ENCODE assay signal across 20 mouse cellular contexts in the genomic region with DNA sequence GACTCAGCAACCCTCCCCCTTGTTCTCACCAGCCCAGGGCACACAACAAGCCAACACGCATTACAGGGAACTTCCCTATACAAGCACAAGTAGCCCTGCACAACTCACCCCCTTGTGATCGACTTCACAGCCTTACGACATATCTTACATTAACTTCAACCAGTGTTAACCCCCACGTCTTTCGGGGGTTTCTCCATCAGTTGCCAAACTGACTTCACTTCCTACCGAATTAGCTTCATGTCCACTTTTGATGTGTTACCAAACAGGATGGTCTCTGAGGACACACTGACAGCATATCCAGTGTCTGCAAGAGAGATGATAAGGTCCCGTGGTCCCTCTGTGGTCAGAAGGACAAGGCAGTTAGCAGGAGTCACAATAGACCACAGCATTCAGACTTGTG. TPM values are rescaled to one million over a fixed set of nuclear protein-coding genes. Genes with fewer than 3 reads are reported as not detected.
DNase-seq lines count a peak whose midpoint lies in the region; ATAC-seq and TF ChIP-seq lines count a peak whose summit lies in the region.
"Had no signal": no experiment of that assay in that cellular context is flagged by ENCODE, and none has a peak within 500 bp of the region (broad histone marks: within the 10 kb centered on the region; RNA-seq: fewer than 3 reads in every experiment).

No protein-coding gene starts in this region.

- no peaks in the 10 kb centered on the region for H3K9me3 ChIP-seq in G1E (replicated peaks)
- no peaks in the 10 kb centered on the region for H3K9me3 ChIP-seq in liver, embryonic 12.5 days (replicated peaks)
- H3K9me3 ChIP-seq: limb, embryonic 13.5 days; midbrain, embryonic 15.5 days had no signal

- DNase-seq in G1E (ENCODE audit: low spot score), result peak; percentile 39
- DNase-seq in urinary bladder, postnatal 4 days (ENCODE audit: low spot score in 2 of 2), result no peak
- no peak for DNase-seq in urinary bladder, postnatal 36 days (ENCODE audit: low spot score in 2 of 2)
- no peak for DNase-seq in left cerebral cortex, adult 2 months (ENCODE audit: extremely low spot score in 1 of 2, low spot score in 2 of 2)
- DNase-seq: adrenal gland, adult 8-10 months; cerebellum, adult 11 months; gastrocnemius, postnatal 14 days; kidney, postnatal 10 days; thymus, postnatal 25 days had no signal

- H3K9ac ChIP-seq in liver, embryonic 12.5 days, result no peak overlapping the region
- H3K9ac ChIP-seq: limb, embryonic 13.5 days; midbrain, embryonic 15.5 days had no signal

- no peak for TF ChIP-seq POLR2A in bone marrow macrophage, adult 2 months (IDR thresholded peaks at IDR 0.05; ENCODE audit: borderline replicate concordance, low read depth, low read length)

- intact Hi-C loops in left cerebral cortex, adult 2 months (cut with DNase I), result no loop called here

- no peaks in the 10 kb centered on the region for H3K79me2 ChIP-seq in macrophage (ENCODE audit: inconsistent target)

- H3K4me3 ChIP-seq in G1E (ENCODE audit: low read depth, low read length) (no peak overlapping the region; the same call in 1 of the 2 replicates), macrophage (ENCODE audit: inconsistent target) (no peak overlapping the region)
- H3K4me3 ChIP-seq in bone marrow macrophage, adult 2 months (ENCODE audit: insufficient read depth, low read length), result peak overlapping the region; percentile 31
- H3K4me3 ChIP-seq in liver, embryonic 12.5 days, result no peak overlapping the region
- no peak overlapping the region for H3K4me3 ChIP-seq in left cerebral cortex, adult 2 months
- H3K4me3 ChIP-seq: limb, embryonic 13.5 days; midbrain, embryonic 15.5 days had no signal

- 18% methylated on average over 7 of the region's 7 CpGs for WGBS in liver, embryonic 12.5 days (ENCODE audit: insufficient replicate concordance)
- whole genome bisulfite sequencing in macrophage (ENCODE audit: missing documents), result 0% methylated on average over 7 of the region's 7 CpGs

- peak overlapping the region; percentile 90 for H3K27ac ChIP-seq in bone marrow macrophage, adult 2 months (ENCODE audit: insufficient read depth, low read depth, low read length)
- H3K27ac ChIP-seq in liver, embryonic 12.5 days, result peak overlapping the region; percentile 76
- peak overlapping the region; percentile 95 for H3K27ac ChIP-seq in macrophage
- no peak overlapping the region for H3K27ac ChIP-seq in left cerebral cortex, adult 2 months
- H3K27ac ChIP-seq: limb, embryonic 13.5 days; midbrain, embryonic 15.5 days had no signal

- H3K36me3 ChIP-seq in G1E (replicated peaks), result no peaks in the 10 kb centered on the region
- H3K36me3 ChIP-seq in liver, embryonic 12.5 days, result no peaks in the 10 kb centered on the region
- no peaks in the 10 kb centered on the region for H3K36me3 ChIP-seq in macrophage (ENCODE audit: inconsistent target)
- H3K36me3 ChIP-seq: limb, embryonic 13.5 days; midbrain, embryonic 15.5 days had no signal

- peaks cover 42% of the 10 kb centered on the region for H3K4me1 ChIP-seq in G1E (ENCODE audit: insufficient read depth, low read depth, low read length)
- H3K4me1 ChIP-seq in bone marrow macrophage, adult 2 months (ENCODE audit: control insufficient read depth, insufficient read depth, low read length), result peaks cover 40% of the 10 kb centered on the region
- peaks cover 31% of the 10 kb centered on the region for H3K4me1 ChIP-seq in liver, embryonic 12.5 days
- H3K4me1 ChIP-seq: limb, embryonic 13.5 days; midbrain, embryonic 15.5 days had no signal

- H3K27me3 ChIP-seq in G1E (ENCODE audit: insufficient read depth, low read length), result peaks cover 8% of the 10 kb centered on the region; the same call in 1 of the 2 replicates
- no peaks in the 10 kb centered on the region for H3K27me3 ChIP-seq in liver, embryonic 12.5 days (replicated peaks)
- H3K27me3 ChIP-seq: limb, embryonic 13.5 days; midbrain, embryonic 15.5 days had no signal

- peak overlapping the region; percentile 66 for H3K4me2 ChIP-seq in liver, embryonic 12.5 days
- H3K4me2 ChIP-seq: limb, embryonic 13.5 days; midbrain, embryonic 15.5 days had no signal

- TF ChIP-seq CTCF in G1E (IDR thresholded peaks at IDR 0.05; ENCODE audit: low read depth, low read length), result no peak
- no peak for TF ChIP-seq CTCF in bone marrow macrophage, adult 2 months (IDR thresholded peaks at IDR 0.05; ENCODE audit: low read depth, low read length)
- no peak for TF ChIP-seq CTCF in left cerebral cortex, adult 2 months (IDR thresholded peaks at IDR 0.05)

- ATAC-seq in G1E (ENCODE audit: extremely low read depth, insufficient number of reproducible peaks, low FRiP score, poor library complexity, severe bottlenecking), result peak; percentile 95
- ATAC-seq in liver, embryonic 12.5 days, result peak; percentile 79
- ATAC-seq: forebrain, embryonic 16.5 days; midbrain, embryonic 15.5 days had no signal

RNA-seq across cellular contexts. Expression of a gene that starts 41.7 kb away (rescaled TPM):
- total RNA-seq in G1E (2014; fragmentation: Nextera tagmentation), result 15.6 and 16.8 TPM in 2 replicates
- 4.0 and 4.1 TPM in 2 replicates for total RNA-seq in G1E (2017)
- polyA plus RNA-seq in G1E (2012), result 0.78 and 0.98 TPM in 2 replicates
- 13.4 and 15.6 TPM in 2 replicates for polyA plus RNA-seq in bone marrow macrophage, adult 2 months (2012; ENCODE audit: insufficient read depth, insufficient read length, missing spikeins)
- 4.8 and 5.1 TPM in 2 replicates for polyA plus RNA-seq in liver, embryonic 12.5 days (2016; fragmentation: Nextera tagmentation; extraction: Ambion mirVana)
- 100 to 1,000 TPM in 3 of 26 experiments, 10 to 100 TPM in 23; 30.2 to 120 (median 44.9) TPM for total RNA-seq in macrophage (2018; cell fraction: chromatin; rRNA removed)
- total RNA-seq in macrophage (2018; cell fraction: cytosol; rRNA removed), result 10 to 100 TPM; 19.4 to 48.1 (median 24.5) TPM
- total RNA-seq in macrophage (2018; cell fraction: nucleus; rRNA removed), result 10 to 100 TPM; 34.0 to 72.5 (median 44.1) TPM
- 14.2 to 21.3 TPM (median 19.7 TPM) in 3 replicates for polyA plus RNA-seq in macrophage (2018)
- 10 to 100 TPM; 23.5 to 25.6 TPM for total RNA-seq in left cerebral cortex, adult 2 months (2021)

RNA-seq across cellular contexts. Expression of a gene that starts 54.9 kb away (rescaled TPM):
- total RNA-seq in G1E (2014; fragmentation: Nextera tagmentation) (not detected in 2 replicates), G1E (2017) (0.35 TPM in 1 of 2 replicates, not detected in the other)
- polyA plus RNA-seq in G1E (2012) (not detected in 2 replicates), macrophage (2018) (not detected in 3 replicates)
- not detected in 2 replicates for polyA plus RNA-seq in bone marrow macrophage, adult 2 months (2012; ENCODE audit: insufficient read depth, insufficient read length, missing spikeins)
- not detected in 2 replicates for polyA plus RNA-seq in liver, embryonic 12.5 days (2016; fragmentation: Nextera tagmentation; extraction: Ambion mirVana)
- total RNA-seq in macrophage (2018; cell fraction: chromatin; rRNA removed), result not detected
- total RNA-seq in macrophage (2018; cell fraction: cytosol; rRNA removed), result not detected
- not detected for total RNA-seq in macrophage (2018; cell fraction: nucleus; rRNA removed)
- not detected for total RNA-seq in left cerebral cortex, adult 2 months (2021)
- total RNA-seq: adrenal gland, adult 8-10 months; gastrocnemius, postnatal 14 days; left cerebral cortex, adult 18-20 months had no signal
- polyA plus RNA-seq: cortical plate, adult 2 months; forebrain, embryonic 16.5 days; heart, embryonic 16.5 days; limb, embryonic 13.5 days; midbrain, embryonic 15.5 days; neural tube, embryonic 14.5 days; stomach, embryonic 14.5 days had no signal
